Mouse (Mus musculus) ovary, postnatal 36 days (tissue): ENCODE results near the gene Ube2d3.
A peak's percentile ranks its signal among the peaks of the same experiment; 100 is the strongest.
"Not testable (repeated sequence)": the region's sequence is repeated elsewhere in the genome, so short reads cannot be mapped to it uniquely, and the experiment has no call there.

Experiments
- DNase-seq: peaks from one replicate; pipeline ENCODE4 v3.0.0; 2022; ENCODE audit warnings: low spot score, mixed read lengths

Ube2d3 gene

GRCm38 (mm10) chr3:135438531-135438912, 573 bp downstream of the Ube2d3 start:
- DNase-seq = peak; percentile 93

GRCm38 (mm10) chr3:135438913-135439531, 1.1 kb downstream of the Ube2d3 start:
- DNase-seq = peak; percentile 82

GRCm38 (mm10) chr3:135439651-135440050, 1.7 kb downstream of the Ube2d3 start:
- no peak for DNase-seq

GRCm38 (mm10) chr3:135440221-135440620, 2.3 kb downstream of the Ube2d3 start:
- DNase-seq = peak; percentile 14

- DNase-seq = no peak
Observed at GRCm38 (mm10) chr3:135440621-135441020, 2.7 kb downstream of the Ube2d3 start.

GRCm38 (mm10) chr3:135444930-135445329, 7.0 kb downstream of the Ube2d3 start:
- DNase-seq = no peak

GRCm38 (mm10) chr3:135458981-135459380, 21.0 kb downstream of the Ube2d3 start:
- no peak for DNase-seq

DNA sequence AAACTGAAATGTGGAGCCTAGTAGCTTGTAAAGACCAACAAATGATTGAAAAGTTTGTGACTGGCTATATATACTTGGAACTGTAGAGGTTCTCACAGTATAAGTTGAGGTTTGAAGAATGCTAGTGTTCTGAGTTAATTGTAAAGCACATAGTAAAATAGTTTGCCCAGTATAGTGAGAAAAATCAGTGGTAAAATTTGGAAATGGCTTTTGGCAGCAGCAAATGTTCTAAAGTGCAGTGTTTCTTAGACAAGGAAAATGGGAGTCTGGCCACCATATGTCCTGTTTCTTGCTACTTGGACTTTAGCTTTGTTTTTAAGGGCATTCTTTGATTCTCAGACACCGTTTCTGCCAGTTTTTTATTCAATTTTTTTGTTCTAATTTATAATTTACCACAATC, 30.5 kb downstream of the Ube2d3 start:
- no peak for DNase-seq

GRCm38 (mm10) chr3:135469146-135469545, 31.2 kb downstream of the Ube2d3 start:
- no peak for DNase-seq

DNA sequence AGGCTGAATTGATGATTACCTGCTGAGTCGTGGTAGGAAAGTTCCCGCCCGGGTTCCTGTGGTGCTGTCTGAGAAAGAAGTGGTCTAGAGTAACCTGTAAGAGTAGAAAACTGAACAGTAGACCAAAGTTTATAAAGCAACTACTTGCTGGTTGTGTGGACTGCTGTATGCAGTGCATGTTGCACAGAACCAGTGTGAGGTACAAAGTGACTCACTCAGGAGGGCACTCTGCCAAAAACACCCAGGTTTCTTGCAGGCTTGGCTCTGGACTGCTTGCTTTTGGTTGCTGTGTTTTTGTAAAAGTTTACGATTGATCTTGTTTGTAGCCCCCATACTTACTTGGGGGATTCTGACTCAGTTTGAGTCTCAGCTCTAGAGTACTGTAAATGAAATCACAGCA, 32.0 kb downstream of the Ube2d3 start:
- DNase-seq = peak; percentile 35

DNA sequence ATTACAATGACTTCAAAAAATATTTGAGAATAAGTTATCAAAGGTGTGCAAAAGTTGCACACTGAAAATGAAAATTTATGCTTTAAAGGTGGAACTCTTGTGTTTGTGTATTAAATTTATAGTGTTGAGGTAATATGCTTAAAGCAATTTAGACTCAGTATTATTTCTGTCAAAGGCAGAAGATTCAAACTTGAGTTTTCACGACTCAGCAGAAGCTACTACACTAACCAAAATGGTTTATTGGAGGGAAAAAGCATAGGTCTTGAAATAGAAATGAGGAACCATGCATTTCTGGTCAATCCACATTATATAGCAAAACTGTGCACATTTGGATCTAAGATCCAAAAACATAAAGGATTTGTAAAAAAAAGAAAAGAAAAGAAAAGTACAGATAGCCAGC, 32.9 kb downstream of the Ube2d3 start:
- DNase-seq = no peak

DNA sequence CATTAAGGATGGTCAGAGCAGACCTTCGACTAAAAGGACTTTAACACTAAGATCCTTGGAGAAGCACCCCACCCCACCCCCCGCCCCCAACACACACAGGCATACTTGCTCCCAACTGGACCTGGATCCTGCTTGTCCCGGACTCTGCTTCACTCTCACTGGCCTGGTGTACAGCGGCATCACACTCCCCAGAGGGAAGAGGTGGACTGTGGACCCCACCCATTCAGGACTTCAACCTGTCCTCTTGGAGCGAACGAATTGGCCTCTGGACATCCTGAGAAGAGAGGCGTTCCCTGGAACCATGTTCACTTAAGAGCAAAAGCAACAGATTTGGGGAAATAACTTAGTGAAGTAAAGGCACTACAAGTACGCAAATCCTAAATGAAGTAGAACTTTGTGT, 37.1 kb downstream of the Ube2d3 start:
- no peak for DNase-seq

GRCm38 (mm10) chr3:135476286-135476685, 38.3 kb downstream of the Ube2d3 start:
- DNase-seq = no peak

GRCm38 (mm10) chr3:135476977-135477376, 39.0 kb downstream of the Ube2d3 start:
- no peak for DNase-seq

- not testable (repeated sequence) for DNase-seq
Observed at GRCm38 (mm10) chr3:135479090-135479489, 41.1 kb downstream of the Ube2d3 start.

GRCm38 (mm10) chr3:135480767-135481166, 42.8 kb downstream of the Ube2d3 start:
- DNase-seq = no peak

GRCm38 (mm10) chr3:135481608-135482007, 43.7 kb downstream of the Ube2d3 start:
- no peak for DNase-seq

DNA sequence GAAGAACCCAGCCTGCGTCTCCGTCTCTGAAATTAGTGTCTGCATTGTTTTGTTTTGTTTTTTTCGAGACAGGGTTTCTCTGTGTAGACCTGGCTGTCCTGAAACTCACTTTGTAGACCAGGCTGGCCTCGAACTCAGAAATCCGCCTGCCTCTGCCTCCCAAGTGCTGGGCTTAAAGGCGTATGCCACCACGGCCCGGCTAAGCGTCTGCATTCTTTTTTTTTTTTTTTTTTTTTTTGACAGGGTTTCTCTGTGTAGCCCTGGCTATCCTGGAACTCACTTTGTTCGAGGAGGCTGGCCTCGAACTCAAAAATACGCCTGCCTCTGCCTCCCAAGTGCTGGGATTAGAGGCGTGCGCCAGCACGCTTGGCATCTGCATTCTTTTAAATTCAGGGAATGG, 46.7 kb downstream of the Ube2d3 start:
- not testable (repeated sequence) for DNase-seq

DNA sequence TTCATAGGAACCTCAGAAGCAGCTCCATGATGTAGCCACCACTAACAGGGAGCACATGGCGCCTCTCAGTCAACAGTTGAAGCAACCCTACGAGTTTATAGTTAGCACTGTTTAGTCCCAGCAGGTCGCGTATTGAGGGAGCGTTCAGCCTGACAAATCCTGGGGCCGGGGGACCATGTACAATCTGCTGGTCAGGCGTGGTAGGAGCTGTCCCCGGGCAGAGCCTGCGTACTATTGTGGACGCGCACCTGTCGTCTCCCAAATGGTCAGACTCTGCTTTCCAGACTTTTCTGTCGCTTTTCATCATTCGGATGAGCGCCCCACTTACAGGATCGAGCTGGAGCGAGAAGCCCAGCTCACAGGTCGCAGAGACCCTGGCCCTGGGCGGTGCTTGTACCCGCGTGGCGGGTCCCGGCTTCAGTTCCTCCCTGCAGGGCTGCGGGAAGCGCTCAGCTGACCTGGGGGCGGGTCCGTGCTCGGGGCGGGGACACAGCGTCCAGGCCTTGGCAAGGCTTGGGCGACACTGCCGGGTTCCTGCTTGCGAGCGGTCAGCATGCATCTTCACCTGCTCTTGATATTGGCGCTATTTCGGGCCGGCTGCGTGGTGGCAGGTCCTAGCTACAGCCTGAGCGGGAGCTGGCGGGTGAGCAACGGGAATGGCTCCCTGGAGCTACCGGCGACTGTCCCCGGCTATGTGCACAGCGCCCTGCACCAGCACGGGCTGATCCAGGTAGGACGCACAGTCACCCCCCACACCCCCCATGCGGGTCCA, 47.4 kb downstream of the Ube2d3 start, which contains the start of gene Manba:
Gene Manba, plus strand, starts transcription at position 484 of the 772 bp plus-strand sequence.
- DNase-seq = peak; percentile 78

DNA sequence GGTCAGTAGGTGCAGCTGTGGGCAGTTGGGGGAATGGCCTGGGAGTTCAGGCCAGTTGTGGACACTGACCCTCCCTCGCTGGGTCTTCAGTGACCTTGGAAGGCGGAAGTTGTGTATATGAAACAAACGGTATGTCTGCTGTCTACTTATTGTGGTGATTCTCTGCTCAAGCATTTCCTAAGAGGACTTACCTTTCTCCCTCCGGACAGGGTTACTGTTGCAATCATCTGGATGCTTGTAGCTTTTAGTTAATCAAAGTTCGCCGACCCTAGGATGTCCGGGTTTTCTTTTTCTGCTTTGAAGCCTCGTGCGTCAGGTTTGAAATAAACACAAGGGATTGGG, 47.9 kb downstream of the Ube2d3 start:
- DNase-seq = no peak

DNA sequence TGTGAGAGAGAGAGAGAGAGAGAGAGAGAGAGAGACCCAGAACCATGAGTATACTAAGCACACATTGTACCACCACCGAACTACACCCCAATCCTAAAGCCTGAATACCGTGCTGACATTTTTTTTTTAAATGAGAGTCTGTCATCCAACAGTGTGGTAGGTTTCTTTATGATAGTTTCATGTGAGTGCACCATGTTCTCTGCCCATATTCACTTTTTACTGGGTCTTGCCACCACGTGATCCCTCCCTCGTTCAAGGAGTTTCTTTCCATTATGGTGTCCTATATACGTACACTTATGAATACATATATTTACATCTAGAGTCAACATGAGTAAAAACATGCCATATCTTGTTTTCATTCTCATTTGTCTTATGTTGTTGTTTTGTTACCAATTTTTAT, 48.4 kb downstream of the Ube2d3 start:
- DNase-seq = no peak

- no peak for DNase-seq
Observed at GRCm38 (mm10) chr3:135487803-135488202, 49.9 kb downstream of the Ube2d3 start.

DNA sequence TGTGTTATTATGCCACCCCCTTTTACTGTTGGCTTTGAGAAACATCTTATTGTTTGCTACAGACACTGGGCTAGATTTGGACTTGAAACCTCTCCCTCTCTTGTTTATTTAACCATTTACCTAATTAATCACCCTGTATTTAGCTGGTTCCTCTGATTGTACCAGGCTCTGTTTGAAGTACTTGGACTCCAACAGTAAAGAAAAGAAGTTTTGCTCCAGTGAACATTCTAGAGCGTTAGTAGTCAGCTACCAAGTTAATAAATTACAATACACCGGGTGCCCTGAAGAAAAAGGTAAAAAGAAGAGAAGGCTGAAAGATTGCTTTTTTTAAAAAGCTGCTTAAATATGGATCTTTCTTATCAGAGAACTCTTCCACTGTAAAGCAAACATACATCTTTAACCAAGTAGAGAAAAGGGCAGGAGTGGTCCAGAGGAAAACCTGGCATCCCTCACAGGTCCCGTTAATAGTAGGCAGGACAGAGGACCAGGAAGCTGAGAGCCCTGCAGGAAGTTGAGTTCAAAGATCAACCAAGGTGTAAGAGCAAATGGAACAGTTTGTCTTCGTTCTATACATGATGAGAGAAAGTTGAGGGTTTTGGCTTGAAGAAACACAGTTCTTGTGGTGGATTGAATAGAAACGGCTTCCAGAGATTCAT, 52.0 kb downstream of the Ube2d3 start:
- no peak for DNase-seq
